Mouse (Mus musculus) kidney, embryonic 16.5 days (tissue): ENCODE data around the gene Fam183b. TPM values are rescaled to one million over a fixed set of nuclear protein-coding genes. Genes with fewer than 3 reads are reported as not detected.

ENCODE experiments used
- ATAC-seq: fragments of 200-750 bp; cut with Nextera tagmentation; 2 replicates; pipeline ENCODE4 v1.8.0; 2017; ENCODE audit warnings: moderate TSS enrichment; ENCODE audit not compliant: low FRiP score, low TSS enrichment
- H3K27ac ChIP-seq: fragments of 300-500 bp; sonication (generic); 2 replicates; pipeline ENCODE4 v1.5.1; 2014; ENCODE audit warnings: low read length
- H3K27me3 ChIP-seq: fragments of 300-500 bp; sonication (generic); 2 replicates; pipeline ENCODE4 v1.6.1; 2014; ENCODE audit warnings: low read length, control low read depth, mixed read lengths; ENCODE audit not compliant: insufficient read depth
- H3K36me3 ChIP-seq: fragments of 300-500 bp; sonication (generic); 2 replicates; pipeline ENCODE4 v1.6.1; 2014; ENCODE audit warnings: low read length, control low read depth, mixed read lengths; ENCODE audit not compliant: insufficient read depth
- H3K4me1 ChIP-seq: fragments of 300-500 bp; sonication (generic); 2 replicates; pipeline ENCODE4 v1.6.1; 2014; ENCODE audit warnings: low read length, control low read depth, mixed read lengths; ENCODE audit not compliant: insufficient read depth
- H3K4me2 ChIP-seq: fragments of 300-500 bp; sonication (generic); replicated peaks from 2 replicates; pipeline ENCODE4 v1.6.1; 2014; ENCODE audit warnings: low read depth, low read length
- H3K4me3 ChIP-seq: fragments of 300-500 bp; sonication (generic); 2 replicates; pipeline ENCODE4 v1.5.1; 2014; ENCODE audit warnings: mild to moderate bottlenecking, low read length
- H3K9ac ChIP-seq: fragments of 300-500 bp; sonication (generic); replicated peaks from 2 replicates; pipeline ENCODE4 v1.6.1; 2014; ENCODE audit warnings: low read length
- H3K9me3 ChIP-seq: fragments of 300-500 bp; sonication (generic); 2 replicates; pipeline ENCODE4 v1.6.1; 2016; ENCODE audit warnings: low read length, control low read depth
- WGBS: fragments of 180-500 bp; shearing (Covaris S2); extraction: QIAGEN DNeasy Blood & Tissue Kit; methylation state at CpG from one replicate; pipeline ENCODE4 v1.1.7; 2014; 5-methylcytosine and 5-hydroxymethylcytosine counted together
- polyA plus RNA-seq: library from polyadenylated mRNA; unstranded; fragments of >200 nt; fragmentation: Nextera tagmentation; extraction: Ambion mirVana; gene quantifications from 2 replicates; pipeline ENCODE4 v1.2.1, GENCODE M21; 2015

Fam183b gene
- polyA plus RNA-seq, 1 experiment from 2014 or later: 0.31 TPM

DNA sequence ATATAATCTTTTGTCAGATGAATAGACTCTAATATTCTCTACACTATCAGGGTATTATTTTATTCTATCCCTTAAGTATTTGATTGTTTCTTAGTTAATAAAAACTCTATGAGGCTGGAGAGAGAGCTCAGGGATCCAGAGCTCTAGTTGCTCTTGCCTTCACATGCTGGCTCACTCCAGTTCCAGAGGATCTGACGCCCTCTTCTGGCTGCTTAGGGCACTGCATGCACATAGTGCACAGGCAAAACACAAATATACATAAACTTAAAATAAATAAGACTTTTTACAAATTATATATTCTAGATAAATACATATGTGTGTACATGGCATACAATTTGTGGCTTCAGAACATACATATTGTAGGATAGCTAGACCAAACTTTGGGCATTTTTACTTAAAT lies 10.2 kb upstream of the Fam183b start:
- H3K36me3 ChIP-seq: no peaks in the 10 kb centered on the region
- H3K4me2 ChIP-seq: no peak overlapping the region
- no peak overlapping the region for H3K27ac ChIP-seq
- H3K9ac ChIP-seq: no peak overlapping the region
- WGBS: 0% methylated on average over 1 of the region's 1 CpGs
- no peaks in the 10 kb centered on the region for H3K9me3 ChIP-seq
- H3K27me3 ChIP-seq: no peaks in the 10 kb centered on the region
- no peaks in the 10 kb centered on the region for H3K4me1 ChIP-seq
- no peak for ATAC-seq
- no peak overlapping the region for H3K4me3 ChIP-seq

DNA sequence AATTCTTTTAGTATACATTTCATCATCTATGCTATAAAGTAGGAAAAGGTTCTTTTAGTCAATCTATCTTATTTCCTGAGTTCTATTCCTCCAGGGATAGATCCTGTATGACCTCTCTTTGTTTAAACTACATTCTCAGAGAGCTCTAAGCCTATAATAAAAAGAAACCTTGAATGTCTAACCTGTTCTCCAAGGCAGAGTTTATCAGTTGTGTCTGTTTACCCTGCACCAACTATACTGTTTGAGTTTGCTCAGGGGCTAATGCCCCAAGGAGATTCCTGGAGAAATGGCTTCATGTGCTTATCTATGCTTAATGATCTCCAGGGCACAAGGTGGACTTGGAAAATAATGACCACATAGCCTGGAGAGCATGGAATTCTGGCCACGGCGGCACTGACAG lies 2.6 kb upstream of the Fam183b start:
- Histone ChIP-seq H3K9ac (no peak overlapping the region), H3K9me3 (no peaks in the 10 kb centered on the region), H3K27me3 (no peaks in the 10 kb centered on the region), H3K27ac (no peak overlapping the region), H3K4me2 (no peak overlapping the region), H3K4me1 (peaks cover 8% of the 10 kb centered on the region; the same call in 1 of the 2 replicates), H3K4me3 (no peak overlapping the region), H3K36me3 (no peaks in the 10 kb centered on the region)
- 62% methylated on average over 2 of the region's 2 CpGs for WGBS
- no peak for ATAC-seq

DNA sequence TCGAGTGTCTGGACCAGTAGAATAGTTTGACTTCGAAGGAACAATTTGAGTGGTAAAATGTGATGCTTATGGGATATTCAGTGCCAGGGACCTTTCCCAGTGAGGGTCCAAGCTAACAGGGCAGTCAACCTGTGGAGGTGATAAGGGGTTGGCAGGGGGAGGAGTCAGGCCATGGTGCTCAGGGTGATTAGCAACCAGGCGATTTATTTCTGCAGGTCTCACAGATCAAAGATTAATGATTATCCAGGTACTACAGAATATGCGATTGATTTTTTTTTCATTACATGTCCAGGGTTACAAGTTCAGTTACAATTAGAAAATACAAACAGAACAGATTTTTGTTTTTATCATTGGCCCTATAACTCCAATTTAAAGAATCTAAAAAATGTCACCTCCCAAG lies 2.1 kb upstream of the Fam183b start:
- H3K9me3 ChIP-seq: no peaks in the 10 kb centered on the region
- H3K36me3 ChIP-seq: no peaks in the 10 kb centered on the region
- no peak for ATAC-seq
- H3K27me3 ChIP-seq: no peaks in the 10 kb centered on the region
- H3K4me2 ChIP-seq: no peak overlapping the region
- WGBS: 55% methylated on average over 4 of the region's 4 CpGs
- no peak overlapping the region for H3K4me3 ChIP-seq
- H3K9ac ChIP-seq: no peak overlapping the region
- H3K4me1 ChIP-seq: peaks cover 8% of the 10 kb centered on the region; the same call in 1 of the 2 replicates
- no peak overlapping the region for H3K27ac ChIP-seq

DNA sequence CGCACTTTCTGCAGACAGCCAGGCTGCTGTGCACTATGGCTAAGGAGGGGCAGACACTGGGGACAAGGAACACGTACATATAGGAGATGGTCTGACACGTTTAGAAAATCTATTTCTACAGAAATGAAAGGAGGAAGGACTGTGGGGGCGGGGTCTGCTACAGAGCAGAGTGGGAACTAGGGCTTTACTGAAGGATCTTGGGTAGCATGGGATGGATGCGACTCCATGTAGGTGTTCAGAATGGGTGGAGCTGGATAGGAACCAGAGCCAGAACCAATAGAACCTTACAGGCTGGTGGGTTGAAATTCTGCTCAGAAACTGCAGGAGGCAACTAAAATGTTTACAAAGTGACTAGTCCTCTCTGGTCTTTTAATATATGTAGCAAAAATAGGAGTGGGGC lies 2.0 kb downstream of the Fam183b start:
- ATAC-seq: no peak
- no peaks in the 10 kb centered on the region for H3K9me3 ChIP-seq
- H3K4me1 ChIP-seq: peaks cover 8% of the 10 kb centered on the region; the same call in 1 of the 2 replicates
- H3K4me2 ChIP-seq: no peak overlapping the region
- no peak overlapping the region for H3K9ac ChIP-seq
- no peaks in the 10 kb centered on the region for H3K27me3 ChIP-seq
- WGBS: 76% methylated on average over 5 of the region's 5 CpGs
- no peak overlapping the region for H3K4me3 ChIP-seq
- H3K36me3 ChIP-seq: no peaks in the 10 kb centered on the region
- no peak overlapping the region for H3K27ac ChIP-seq

DNA sequence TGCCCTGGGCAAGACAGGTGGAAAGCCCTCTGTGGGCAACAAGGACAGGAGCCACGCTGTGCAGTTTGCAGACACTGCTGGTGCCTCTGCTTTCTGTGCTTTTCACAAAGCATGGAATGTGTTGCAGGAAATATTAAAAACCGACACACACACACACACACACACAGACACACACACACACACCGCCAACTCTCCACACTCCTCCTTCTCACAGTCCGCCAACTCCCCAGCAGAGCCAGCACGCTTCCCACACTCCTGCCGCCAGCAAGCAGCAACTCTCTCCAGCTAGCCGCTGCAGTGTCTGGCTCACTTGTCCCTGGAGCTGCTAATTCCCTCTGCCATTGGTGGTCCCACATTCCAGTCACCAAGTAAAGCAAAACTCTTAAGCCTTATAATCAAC lies 4.9 kb downstream of the Fam183b start:
- Histone ChIP-seq H3K27ac (no peak overlapping the region), H3K27me3 (no peaks in the 10 kb centered on the region), H3K4me3 (no peak overlapping the region), H3K9ac (no peak overlapping the region), H3K36me3 (no peaks in the 10 kb centered on the region), H3K9me3 (no peaks in the 10 kb centered on the region), H3K4me2 (no peak overlapping the region), H3K4me1 (peaks cover 3% of the 10 kb centered on the region; the same call in 1 of the 2 replicates)
- WGBS: 68% methylated on average over 7 of the region's 7 CpGs
- no peak for ATAC-seq

DNA sequence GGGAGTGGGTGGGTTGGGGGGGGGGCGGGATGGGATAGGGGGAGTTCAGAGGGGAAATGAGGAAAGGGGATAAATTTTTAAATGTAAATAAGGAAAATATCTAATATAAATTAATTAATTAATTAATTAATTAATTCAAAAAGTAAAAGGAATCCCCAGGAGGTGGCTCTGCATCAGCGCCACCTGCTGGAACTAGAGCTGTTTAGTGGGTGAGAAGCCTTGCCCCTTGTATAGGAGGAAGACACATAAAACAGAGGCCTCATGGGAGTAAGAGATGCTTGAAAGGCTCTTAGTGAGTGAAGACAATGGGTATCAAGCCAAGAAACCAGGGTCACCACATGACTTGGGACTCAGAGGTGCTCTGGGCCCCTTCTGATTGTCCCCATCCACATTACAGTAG lies 5.9 kb downstream of the Fam183b start:
- ATAC-seq: no peak
- Histone ChIP-seq H3K4me3 (no peak overlapping the region), H3K27me3 (no peaks in the 10 kb centered on the region), H3K4me2 (no peak overlapping the region), H3K9me3 (no peaks in the 10 kb centered on the region), H3K27ac (no peak overlapping the region), H3K9ac (no peak overlapping the region), H3K36me3 (no peaks in the 10 kb centered on the region), H3K4me1 (no peaks in the 10 kb centered on the region)
- WGBS: 81% methylated on average over 1 of the region's 2 CpGs

DNA sequence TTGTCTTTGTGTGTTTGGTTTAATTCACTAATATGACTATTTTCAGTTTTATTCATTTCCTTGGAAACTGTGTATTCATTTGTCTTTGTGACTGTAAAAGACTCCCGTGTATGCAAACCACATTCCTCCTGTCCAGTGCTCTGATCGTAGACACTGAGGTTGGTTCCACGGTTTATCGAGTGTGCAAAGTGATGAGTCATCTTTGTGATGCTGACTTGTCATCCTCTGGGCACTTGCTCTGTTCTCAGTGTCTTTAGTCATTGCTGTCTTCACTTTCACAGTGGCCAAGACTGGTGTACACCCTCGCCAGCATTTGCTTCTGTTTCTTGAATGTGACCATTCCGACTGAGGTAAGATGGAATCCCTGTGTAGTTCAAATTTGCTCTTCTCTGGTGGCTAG lies 11.1 kb downstream of the Fam183b start:
- ATAC-seq: no peak
- no peak overlapping the region for H3K27ac ChIP-seq

DNA sequence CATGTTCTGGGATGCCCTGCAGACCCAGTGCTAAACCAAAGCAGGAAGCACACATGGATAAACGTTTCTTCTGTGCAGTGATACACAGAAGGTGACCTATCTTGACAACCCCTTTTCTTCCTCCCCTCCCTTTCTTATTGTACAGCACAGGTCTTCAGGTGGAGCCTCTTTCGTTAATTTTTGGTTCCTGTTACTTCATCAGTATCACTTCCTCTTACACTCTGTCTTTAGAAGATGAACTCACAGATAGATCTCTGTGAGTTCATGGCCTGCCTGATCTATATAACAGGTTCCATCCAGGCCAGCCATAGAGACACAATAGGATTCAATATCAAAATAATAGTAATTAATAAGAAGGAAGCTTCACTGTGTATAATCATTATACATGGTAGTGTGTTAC lies 11.7 kb downstream of the Fam183b start:
- Histone ChIP-seq H3K4me3 (no peak overlapping the region), H3K36me3 (no peaks in the 10 kb centered on the region), H3K9me3 (no peaks in the 10 kb centered on the region), H3K9ac (no peak overlapping the region), H3K4me1 (no peaks in the 10 kb centered on the region), H3K27me3 (no peaks in the 10 kb centered on the region), H3K4me2 (no peak overlapping the region), H3K27ac (no peak overlapping the region)
- WGBS: 50% methylated on average over 2 of the region's 2 CpGs
- no peak for ATAC-seq

More for the DNA sequence above, 11.1 kb downstream of the Fam183b start:
- no peak overlapping the region for H3K4me3 ChIP-seq
- H3K4me2 ChIP-seq: no peak overlapping the region
- H3K36me3 ChIP-seq: no peaks in the 10 kb centered on the region
- H3K9me3 ChIP-seq: no peaks in the 10 kb centered on the region
- WGBS: 75% methylated on average over 6 of the region's 6 CpGs
- no peak overlapping the region for H3K9ac ChIP-seq
- H3K4me1 ChIP-seq: no peaks in the 10 kb centered on the region
- H3K27me3 ChIP-seq: no peaks in the 10 kb centered on the region

DNA sequence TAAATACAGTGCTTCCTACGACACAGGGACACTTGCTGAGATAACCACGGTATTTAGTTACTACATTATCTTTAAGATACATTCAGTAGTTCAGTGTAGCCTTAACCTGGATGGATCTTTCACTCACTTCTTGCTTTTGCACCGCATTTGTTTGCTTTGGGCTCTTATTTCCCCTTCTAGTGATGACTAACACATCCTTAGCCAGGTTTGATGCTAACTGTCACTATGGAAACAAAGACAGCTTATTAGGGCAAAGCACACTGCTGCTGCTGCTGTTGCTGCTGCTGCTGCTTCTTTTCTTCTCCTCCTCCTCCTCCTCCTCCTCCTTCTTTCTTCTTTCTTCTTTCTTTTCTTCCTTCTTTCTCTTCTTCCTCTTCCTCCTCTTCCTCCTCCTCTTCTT lies 12.2 kb downstream of the Fam183b start:
- Histone ChIP-seq H3K4me3 (no peak overlapping the region), H3K9me3 (no peaks in the 10 kb centered on the region), H3K27ac (no peak overlapping the region), H3K27me3 (no peaks in the 10 kb centered on the region), H3K9ac (no peak overlapping the region), H3K36me3 (no peaks in the 10 kb centered on the region), H3K4me1 (no peaks in the 10 kb centered on the region), H3K4me2 (no peak overlapping the region)
- no peak for ATAC-seq
- WGBS: 28% methylated on average over 3 of the region's 3 CpGs

DNA sequence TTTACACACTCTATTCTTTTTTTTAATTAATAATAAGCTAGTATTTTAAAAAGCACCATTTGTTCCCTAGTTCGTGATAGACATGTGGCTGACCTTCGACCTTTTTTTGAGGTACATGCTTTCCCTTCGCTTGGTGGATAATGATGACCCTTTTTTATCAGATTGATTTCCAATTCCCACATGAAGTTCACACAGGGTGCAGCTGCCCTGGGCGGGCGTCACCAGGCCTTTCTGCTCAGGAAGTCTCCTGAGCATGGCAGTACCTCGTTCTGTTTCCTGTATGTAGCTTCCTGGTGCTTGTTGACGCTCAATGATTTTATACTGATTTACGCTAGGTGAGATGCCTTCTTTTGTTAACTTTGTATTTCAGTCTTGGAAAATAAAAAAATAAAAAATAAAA lies 13.4 kb downstream of the Fam183b start:
- Histone ChIP-seq H3K4me2 (no peak overlapping the region), H3K4me1 (no peaks in the 10 kb centered on the region), H3K36me3 (no peaks in the 10 kb centered on the region), H3K27ac (no peak overlapping the region), H3K9ac (no peak overlapping the region), H3K27me3 (no peaks in the 10 kb centered on the region), H3K9me3 (no peaks in the 10 kb centered on the region), H3K4me3 (no peak overlapping the region)
- ATAC-seq: no peak
- WGBS: 75% methylated on average over 8 of the region's 8 CpGs

DNA sequence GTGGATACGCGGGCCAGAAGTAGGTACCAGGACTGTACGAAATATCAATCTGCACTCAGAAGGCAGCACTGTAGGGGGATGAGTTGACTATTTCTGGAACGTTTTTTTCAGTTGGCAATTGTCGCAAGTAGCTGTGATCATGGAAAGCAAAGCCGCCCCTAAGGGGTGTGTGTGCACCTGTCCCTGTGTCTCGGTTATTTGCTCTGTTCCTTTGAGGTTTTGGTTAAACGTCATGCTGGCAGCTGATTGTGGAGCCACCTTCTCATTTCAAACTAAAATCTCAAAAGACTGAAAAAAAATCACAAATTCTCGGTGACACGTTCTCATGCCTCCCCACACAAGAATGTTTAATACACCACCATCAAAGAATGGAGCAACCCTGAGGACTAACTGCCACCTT lies 14.1 kb downstream of the Fam183b start:
- ATAC-seq: no peak
- WGBS: 90% methylated on average over 10 of the region's 10 CpGs
- H3K4me1 ChIP-seq: no peaks in the 10 kb centered on the region
- H3K4me3 ChIP-seq: no peak overlapping the region
- H3K27ac ChIP-seq: no peak overlapping the region
- no peak overlapping the region for H3K4me2 ChIP-seq
- H3K9ac ChIP-seq: no peak overlapping the region
- H3K36me3 ChIP-seq: no peaks in the 10 kb centered on the region
- no peaks in the 10 kb centered on the region for H3K27me3 ChIP-seq
- H3K9me3 ChIP-seq: no peaks in the 10 kb centered on the region
